Mouse (Mus musculus): Measurements from ENCODE around the gene Smoc1.

The Smoc1 gene

DNA sequence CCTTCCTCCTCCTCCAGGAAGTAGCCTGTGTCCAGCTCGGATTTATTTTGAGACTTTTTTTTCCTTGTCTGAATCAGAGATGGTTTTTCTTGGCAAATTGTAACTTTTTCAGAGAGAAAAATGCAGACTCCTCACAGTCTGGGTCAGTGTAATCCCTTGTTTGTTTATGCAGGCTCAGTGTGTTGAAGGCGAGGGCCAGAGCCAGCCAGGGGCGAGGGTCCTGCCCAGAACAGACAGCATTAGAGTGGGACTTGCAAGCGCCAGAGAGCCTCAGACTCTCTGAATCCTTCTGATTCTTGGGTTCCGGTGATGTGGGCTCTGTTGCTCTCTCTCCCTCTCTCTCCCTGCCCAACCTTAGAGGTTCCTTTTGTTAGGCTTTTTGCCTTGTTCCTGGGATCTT is 53.7 kb downstream of the Smoc1 start:
- in situ Hi-C loops (cut with MboI, MseI), result no loop called here

DNA sequence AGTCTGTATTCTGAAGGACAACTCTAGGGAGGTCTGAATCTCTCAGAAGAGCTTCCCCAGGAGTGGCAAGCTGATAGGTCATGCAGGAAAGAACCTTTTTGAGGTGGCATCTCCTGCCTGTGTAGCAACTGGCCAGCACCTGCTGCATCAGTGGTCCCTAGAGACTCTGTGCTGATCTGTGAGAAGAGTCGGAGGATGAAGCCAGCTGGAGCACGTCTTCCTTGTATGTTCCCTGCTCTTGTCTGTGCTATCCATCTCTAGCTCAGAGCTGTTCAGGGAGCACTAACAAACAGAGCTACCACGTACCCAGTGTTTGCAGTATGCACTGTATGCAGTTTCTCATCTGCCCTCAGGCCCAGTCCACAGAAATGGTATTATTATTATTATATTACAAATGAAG is 54.4 kb downstream of the Smoc1 start:
- in situ Hi-C loops (cut with MboI, MseI), result no loop called here

DNA sequence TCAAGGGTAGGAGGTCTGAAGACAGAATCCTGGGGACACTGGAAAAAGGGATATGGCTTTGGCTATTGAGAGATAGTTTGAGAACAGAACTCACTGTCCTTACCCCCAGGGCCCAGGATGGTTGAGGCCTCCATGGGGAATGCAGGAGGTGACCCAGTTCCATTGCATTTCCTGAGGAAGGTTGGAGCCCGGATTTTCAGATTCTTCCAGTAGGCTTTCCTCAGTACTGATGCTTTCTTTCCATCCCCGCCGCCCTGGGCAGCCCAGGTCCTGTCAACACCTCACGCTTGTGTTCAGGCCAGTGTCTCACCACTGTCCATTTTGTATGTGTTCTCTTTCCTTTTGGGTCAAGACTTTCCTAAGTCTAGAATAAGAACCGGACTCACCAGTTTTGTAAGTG is 56.5 kb downstream of the Smoc1 start:
- in situ Hi-C loops (cut with MboI, MseI), result no loop called here

DNA sequence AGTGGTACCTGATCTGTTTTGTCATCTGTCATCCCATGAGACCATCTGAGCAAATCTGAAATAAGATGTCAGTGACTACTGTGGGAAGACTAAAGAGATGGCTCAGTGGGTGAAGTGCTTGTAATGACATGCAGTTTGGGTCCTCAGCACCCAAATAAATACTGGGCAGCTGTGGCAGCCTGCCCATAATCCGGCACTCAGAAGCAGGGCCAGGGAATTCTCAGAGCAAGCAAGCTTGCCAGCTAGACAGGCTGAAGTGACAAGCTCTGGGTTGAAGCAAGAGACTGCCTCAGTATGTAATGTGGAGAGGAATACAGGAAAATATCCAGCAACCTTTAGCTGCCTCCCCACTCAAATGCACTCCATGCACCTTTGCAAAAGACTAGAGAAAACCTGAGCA is 58.6 kb downstream of the Smoc1 start:
- in situ Hi-C loops (cut with MboI, MseI), result no loop called here

DNA sequence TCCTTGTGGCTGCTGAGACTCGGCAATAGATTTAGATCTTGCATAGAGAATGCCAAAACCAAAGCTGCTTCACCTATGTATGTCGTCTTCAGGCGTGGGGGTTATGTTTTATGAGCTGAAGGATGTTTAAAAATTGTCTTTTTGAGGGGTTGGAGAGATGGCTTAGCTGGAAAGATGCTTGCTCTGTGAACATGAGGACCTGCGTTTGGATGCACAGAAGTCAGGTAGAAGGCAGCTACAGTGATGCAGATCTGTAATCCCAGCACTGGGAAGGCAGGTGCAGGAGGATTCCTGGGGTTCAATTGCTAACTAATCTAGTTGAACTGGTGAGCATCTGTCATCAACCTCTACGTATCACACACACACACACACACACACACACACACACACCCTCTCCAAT is 61.5 kb downstream of the Smoc1 start:
- in situ Hi-C loops (cut with MboI, MseI), result no loop called here

DNA sequence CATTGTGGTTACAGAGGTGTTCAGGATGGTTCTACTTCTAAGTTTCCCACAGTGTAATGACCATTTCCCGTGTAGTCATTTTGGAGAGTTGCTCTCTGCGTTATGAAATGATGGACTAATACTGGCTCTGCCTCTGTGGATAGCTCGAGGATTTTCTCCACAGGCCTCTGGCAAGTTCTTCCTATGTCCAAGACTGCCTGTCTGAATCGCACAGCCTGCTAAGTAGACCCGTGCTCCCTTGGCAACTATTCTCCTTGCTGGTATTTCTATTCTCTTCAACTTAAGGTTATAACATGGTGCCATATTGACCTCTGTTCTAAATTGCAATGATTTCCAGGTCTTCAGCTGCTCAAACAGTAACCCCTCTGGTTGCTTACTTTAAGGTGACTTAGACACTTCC is 65.0 kb downstream of the Smoc1 start:
- in situ Hi-C loops (cut with MboI, MseI), result no loop called here

DNA sequence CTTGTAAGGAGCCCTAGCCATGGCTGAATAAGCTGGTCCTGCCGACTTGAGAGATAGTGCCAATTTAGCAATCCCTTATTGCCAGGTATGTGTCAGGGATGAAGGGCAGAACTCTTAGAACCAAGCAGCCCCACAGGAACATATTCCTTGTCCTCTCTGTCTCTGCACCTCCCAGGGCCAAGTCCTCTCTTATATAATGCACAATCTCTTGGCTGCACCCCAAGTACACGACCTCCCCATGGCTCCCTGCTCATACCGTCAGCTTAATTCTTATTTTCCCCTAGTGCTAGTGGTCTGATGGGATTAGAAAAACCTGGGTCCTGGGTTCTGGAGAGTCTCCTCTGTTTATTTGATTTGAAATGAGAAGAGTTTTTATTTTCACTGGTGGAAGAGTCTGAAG is 66.0 kb downstream of the Smoc1 start:
- in situ Hi-C loops (cut with MboI, MseI), result no loop called here

DNA sequence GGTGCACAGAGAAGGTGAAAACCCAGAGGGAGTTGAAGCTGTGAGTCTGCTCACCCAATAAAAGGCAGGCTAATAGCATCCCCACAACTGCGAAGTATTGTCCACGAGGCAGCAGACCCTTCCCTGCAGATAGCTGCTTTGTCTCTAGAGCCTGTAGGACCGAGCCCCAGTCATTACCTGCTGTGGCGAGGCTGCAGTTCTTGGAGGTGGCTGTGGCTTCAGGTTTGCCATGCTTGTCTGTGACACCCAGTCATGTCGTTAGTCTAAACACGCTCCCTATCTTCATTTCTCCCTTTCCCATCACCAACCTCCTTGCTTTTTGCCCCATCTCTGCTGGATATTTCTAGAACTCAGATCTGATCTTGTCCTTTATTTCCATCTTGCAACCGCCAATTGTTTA is 66.6 kb downstream of the Smoc1 start:
- in situ Hi-C loops (cut with MboI, MseI), result no loop called here

DNA sequence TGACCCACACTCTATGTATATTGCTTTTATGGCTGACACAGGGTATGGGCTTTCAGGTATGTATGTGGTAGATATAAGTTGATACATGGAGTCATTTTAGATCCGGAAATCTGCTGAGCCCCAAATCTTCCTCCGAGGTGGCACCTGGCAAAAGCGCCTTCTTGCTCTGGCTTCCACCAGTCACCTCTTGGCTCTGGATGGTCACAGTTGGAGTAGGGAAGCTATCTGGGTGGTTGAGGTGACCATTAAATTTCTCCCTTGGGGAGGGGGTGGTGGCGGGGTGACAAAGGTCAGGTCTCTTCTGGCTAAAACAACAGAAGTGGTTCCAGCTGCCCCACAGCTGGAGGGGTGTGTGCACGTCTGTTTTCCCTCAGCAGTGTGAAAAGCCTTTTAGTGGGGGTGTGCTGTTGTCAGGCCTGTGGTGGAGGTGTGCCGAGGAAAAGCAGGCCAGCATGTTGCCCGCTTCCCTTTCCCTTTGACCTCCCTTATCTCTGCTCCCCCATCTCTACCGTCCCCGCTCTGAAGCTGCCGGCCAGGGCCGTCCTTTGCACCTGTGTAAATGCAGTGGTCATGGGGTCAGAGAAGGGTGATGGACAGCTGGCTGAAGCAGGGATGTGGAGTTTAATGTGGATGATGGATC is 68.3 kb downstream of the Smoc1 start:
- in situ Hi-C loops (cut with MboI, MseI), result no loop called here

DNA sequence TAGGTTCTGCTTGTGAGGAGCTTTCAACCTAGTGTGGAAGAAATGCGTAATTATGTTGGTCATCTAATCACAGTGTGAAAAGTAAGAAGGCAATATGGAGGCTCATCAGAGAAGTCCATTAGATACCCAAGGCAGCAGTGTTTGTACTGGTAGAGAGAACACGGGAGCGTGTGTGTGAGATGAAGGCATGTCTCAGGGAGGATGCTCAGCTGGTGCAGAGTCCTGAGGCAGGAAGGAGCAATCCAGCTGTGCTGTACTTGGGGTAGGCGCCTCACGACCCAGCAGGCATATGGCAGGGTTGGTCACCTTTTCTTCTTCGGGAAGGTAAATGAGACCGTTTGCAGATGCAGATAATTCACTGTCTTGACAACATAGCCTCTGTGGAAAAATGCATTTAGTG is 70.7 kb downstream of the Smoc1 start:
- in situ Hi-C loops (cut with MboI, MseI), result no loop called here

DNA sequence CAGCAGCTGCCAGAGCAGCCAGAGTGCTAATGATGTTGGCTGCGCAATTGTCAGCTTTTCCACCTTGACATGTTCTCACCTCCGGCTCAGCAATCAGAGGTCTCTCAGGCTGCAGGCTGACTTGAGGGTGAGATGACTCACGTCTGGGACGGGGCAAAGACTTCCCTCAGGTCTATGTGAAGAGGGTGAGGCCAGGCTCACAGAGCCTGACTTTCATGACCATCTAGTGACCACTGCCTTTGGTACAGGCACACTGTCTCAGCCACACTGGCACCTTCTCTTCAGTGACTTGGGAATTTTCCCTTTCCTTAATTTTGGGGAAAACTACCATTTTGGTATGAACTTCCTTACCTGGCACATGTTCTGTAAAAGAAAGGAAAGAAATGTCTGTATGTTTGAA is 71.1 kb downstream of the Smoc1 start:
- in situ Hi-C loops (cut with MboI, MseI), result no loop called here

DNA sequence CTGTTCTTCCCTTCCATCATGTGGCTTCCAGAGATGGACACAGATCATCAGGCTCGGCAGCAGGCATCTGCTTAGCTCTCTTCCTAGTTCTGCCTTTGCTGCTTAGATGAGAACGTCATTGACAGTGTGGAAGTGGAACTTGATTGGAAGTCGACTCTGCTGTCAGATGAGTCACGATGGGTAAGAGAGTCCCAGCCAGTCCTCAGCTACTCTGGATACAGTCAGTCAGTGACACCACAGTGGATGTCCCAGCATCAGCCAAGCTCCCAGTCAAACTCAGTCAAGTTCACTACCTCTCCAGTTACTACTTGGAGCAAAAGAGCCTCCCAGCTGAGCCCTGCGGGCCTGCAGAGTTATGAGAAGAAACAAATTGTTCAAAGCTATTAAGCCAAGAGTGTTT is 72.6 kb downstream of the Smoc1 start:
- in situ Hi-C loops (cut with MboI, MseI), result no loop called here

DNA sequence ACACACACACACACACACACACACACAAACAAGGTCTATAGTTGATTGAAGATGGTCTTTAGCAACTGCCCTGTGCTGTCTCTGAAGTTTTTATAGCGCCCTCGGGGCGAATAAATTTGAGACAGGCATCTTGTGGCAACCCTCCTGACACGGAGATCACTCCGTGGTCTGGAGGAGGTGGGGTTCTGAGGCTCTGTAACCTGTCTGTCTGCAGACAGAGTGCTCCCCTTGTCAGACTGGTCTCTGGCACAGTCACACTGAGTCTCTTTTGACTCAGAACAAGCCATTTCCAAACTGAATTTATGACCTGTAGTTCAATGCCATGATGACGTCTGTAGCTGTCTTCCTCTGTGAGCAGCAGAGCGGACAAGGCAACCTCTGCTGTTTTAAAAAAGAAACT is 75.1 kb downstream of the Smoc1 start:
- in situ Hi-C loops (cut with MboI, MseI), result no loop called here

DNA sequence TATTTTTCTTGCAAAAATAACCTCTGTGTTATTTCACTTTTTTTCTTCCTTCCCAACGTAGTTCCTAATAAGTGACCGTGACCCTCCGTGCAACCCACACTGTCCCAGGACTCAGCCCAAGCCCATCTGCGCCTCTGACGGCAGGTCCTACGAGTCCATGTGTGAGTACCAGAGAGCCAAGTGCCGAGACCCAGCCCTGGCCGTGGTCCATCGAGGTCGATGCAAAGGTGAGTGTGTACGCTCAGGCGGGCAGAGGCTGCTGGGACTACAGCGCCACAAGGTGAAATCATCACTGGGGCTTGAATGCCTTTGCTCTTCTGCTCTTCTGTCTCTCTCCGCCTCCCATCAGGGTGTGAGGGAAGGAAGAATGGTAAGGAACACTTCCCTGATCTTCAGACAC is 77.9 kb downstream of the Smoc1 start:
- in situ Hi-C loops (cut with MboI, MseI), result no loop called here

DNA sequence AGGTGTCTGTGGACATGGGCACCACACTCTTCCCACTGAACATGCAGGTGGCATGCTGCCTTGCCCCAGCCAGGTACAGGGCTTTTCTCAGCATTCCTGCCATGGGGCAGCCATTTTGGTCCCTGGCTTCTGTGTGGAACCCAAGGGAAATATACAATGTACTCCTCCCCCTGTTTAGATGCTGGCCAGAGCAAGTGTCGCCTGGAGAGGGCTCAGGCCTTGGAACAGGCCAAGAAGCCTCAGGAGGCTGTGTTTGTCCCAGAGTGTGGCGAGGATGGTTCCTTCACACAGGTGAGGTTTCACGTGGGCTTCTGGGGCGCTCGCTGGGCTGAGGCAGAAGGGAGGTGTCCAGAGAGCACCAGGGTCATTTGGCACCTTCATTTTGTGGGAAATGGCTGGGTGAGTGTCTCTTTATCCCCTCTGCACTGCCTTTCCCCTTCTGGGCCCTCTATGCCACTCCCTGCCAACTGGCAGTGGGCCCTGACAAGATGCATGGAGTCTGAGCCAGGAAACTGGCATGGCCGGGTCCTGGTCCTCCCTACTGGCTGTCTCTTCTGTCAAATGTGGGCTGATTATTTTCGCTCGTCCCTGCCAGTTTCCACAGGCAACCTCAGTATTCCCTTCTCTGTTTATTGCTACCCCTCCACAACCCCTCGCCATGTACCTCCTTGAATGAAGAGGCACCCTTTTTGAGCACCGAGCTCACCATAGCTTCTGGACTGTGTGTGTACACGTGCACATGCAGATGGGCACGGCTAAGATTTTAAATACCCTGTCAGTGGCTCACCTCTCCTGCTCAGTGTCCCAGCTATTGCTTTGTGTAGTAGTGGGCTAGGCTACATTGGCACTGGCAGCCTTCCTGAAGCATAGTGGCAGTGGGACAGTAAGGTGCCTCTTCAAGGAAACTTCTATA is 79.4 kb downstream of the Smoc1 start:
- in situ Hi-C loops (cut with MboI, MseI), result no loop called here

DNA sequence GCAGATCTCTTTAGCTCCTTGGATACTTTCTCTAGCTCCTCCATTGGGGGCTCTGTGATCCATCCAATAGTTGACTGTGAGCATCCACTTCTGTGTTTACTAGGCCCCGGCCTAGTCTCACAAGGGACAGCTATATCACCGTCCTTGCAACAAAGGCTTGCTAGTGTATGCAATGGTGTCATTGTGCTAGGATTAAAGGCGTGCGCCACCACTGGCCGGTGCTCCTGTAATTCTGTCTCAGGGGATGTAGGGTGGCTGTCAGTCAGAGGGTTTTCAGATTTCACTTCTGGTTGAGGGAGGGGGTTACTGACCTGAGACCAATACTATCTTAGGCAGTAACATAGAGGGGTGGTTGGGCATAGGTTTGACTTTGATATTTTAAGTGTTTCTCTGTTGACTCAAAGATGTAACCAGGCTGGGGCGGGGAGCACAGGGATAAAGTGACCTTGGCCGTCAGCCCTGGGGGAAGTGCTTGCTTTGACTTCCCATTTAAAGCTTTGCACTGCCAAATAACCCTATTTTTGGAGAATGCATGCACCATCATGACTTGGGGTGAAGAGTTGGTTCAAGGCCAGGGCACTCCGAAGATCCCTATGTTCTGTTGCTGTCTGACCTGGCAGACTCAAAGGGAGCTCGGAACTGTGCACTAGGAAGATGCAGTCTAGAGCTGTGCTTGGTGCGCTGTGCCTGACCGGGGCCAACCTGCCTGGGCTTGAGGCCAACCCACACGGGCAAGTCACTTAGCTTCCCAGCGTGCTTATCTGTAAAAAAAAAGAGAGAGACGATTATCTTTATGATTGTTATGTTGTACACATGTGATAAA is 80.9 kb downstream of the Smoc1 start:
- in situ Hi-C loops (cut with MboI, MseI), result no loop called here

DNA sequence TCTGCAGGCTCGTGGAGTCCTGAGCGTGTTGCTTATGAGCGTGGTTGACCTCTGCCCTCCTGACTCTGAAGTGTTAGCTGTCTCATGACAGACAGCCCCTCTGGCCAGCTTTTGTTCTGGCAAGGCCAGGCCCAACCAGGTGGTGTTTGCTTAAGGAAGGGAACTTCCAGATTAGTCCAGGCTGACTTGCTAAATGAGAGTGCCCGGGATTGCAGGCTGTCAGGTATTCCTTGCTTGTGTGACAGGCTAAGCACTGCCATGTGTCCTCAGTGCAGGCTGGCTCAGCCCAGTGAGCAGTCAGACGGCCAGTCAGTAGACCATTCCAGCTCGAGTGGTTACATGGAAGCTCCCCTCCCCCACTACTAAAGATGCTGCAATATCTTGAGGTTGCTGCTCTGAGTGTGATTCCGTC is 82.0 kb downstream of the Smoc1 start:
- in situ Hi-C loops (cut with MboI, MseI), result no loop called here

DNA sequence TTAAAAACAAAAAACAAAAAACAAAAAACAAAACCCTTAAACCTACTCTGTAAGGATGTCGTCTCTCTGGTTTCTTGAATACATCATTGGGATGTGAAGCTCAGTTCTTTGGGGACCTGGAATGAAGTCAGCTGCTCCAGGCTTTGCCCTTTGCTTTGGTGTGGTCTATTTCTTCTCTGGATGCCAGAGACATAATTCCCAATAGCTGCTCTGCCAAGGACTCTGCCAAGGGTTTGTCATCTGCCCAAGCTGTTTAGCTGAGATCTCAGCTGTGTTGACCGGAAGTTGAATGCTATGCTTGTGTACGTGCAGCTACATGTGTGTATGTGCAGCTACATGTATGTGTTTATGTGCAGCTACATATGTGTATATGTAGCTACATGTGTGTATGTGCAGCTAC is 83.4 kb downstream of the Smoc1 start:
- in situ Hi-C loops (cut with MboI, MseI), result no loop called here

DNA sequence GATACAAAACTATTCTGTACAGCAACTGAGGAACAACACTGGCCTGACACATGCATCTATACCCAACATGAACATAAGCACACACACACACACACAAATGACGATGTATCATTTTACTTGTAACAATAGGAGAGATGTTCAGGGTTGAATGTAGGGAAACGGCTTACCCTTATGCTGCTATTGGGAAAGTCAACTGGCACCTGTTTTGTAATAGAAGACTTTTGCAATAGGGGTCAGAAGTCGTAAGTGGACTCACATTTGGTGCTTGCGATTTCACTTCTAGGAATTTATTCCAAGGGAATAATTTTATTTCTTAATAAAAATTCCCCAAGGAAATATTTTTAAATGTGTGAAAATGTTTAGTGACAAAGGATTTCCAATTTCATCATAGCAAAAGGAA is 85.7 kb downstream of the Smoc1 start:
- in situ Hi-C loops (cut with MboI, MseI), result no loop called here

DNA sequence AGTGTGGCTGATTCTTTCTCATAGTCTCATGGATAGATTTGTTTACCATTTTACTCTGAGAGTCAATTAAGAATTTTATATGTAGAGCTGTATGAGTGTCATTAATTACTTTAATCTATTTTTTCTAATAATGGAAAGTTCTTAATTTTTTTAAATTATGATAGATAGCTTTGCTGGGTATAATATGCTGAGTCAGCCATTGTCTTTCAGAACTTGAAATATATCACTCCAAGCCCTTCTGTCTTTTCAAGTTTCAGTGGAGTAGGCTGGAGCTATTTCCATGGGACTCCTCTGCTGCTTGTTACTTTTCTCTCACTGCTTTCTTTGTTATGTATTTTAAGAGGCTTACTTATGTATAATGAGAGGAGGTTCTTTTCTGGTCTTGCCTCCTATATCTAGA is 93.7 kb downstream of the Smoc1 start:
- in situ Hi-C loops (cut with MboI, MseI), result no loop called here

DNA sequence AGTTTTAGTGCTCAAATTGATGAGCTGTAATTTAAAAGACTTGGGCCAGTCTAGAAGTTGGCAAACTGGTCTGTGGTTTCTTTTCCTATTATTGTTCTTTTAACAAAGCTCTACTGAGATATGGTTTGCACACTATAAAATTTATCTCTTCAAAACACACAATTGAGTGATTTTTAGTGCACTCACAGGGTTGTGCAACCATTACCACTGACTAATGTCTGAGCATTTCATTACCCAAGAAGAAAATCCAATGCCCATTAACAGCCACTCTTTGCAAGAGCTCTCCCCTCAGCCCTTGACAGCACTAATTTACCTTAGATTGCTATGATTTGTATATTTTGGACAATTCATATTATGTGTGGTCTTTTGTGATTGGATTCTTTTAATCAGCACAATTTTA is 97.2 kb downstream of the Smoc1 start:
- in situ Hi-C loops (cut with MboI, MseI), result no loop called here

DNA sequence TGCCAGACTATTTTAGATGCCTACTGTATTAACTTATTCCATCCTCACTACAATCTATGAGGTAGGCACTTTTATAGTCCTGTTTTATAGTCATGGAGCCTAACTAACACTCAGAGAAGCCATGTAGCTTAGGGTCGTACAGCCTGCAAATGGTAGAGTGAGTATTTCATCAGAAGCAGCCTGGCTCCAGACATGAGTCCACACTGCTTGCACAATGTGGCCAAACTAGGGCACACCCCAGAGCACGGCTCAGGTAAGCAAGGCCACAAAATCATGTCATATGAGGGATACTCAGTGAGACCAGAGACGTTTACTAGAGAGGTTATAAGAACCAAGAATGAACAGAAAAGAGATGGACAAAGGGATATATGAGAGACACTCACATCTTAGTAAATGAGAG is 100.2 kb downstream of the Smoc1 start:
- in situ Hi-C loops (cut with MboI, MseI), result no loop called here

DNA sequence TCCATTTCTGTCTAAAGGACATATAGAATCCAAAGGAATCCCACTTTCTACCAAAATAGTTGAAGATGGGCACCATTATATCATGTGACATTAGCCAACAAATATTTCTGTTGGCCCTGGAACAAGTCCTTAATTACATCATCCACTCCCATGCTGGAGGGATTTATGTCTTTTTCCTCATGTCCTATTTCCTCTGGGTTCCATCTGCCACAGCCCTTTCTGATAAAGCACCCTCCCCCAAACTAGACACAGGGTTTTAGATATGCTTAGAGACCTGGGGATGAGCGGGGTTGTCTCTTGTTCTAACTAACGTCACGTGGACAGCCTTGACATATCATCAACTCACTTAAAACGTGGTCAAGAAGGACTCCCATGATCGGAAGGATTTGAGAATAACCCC is 102.1 kb downstream of the Smoc1 start:
- in situ Hi-C loops (cut with MboI, MseI), result no loop called here

Measured in regulatory T cell (primary cell).